Mouse (Mus musculus) olfactory bulb, adult 2 months (tissue): ENCODE results near the gene Il12rb1. TPM values are rescaled to one million over a fixed set of nuclear protein-coding genes. Genes with fewer than 3 reads are reported as not detected.

Source experiments
- H3K27ac ChIP-seq: fragments of 200-500 bp; 2 replicates; pipeline ENCODE4 v1.5.1; 2012; ENCODE audit warnings: low read depth, low read length; ENCODE audit not compliant: insufficient read depth
- H3K4me1 ChIP-seq: fragments of 200-500 bp; 2 replicates; pipeline ENCODE4 v1.6.1; 2012; ENCODE audit warnings: low read length; ENCODE audit not compliant: control insufficient read depth, insufficient read depth
- H3K4me3 ChIP-seq: fragments of 200-500 bp; 2 replicates; pipeline ENCODE4 v1.5.1; 2012; ENCODE audit warnings: mild to moderate bottlenecking, low read depth, low read length, moderate library complexity; ENCODE audit not compliant: insufficient read depth
- CTCF ChIP-seq: fragments of 200-500 bp; IDR thresholded peaks from 2 replicates; pipeline ENCODE4 v1.5.1; 2012; ENCODE audit warnings: low read depth, mild to moderate bottlenecking, low read length, moderate library complexity; ENCODE audit not compliant: insufficient read depth
- POLR2A ChIP-seq: fragments of 200-500 bp; IDR thresholded peaks from 2 replicates; pipeline ENCODE4 v1.6.1; 2012; ENCODE audit warnings: mild to moderate bottlenecking, low read depth, low read length, moderate library complexity; ENCODE audit not compliant: insufficient read depth
- WGBS: fragments of 180-500 bp; shearing (Covaris S2); methylation state at CpG from one replicate; pipeline ENCODE4 v1.1.7; 2018; 5-methylcytosine and 5-hydroxymethylcytosine counted together
- polyA plus RNA-seq: library from polyadenylated mRNA; stranded (reverse); fragments of >200 nt; gene quantifications from 2 replicates; pipeline ENCODE4 v1.2.4, GENCODE M21; 2012; ENCODE audit warnings: low replicate concordance; ENCODE audit not compliant: missing spikeins, insufficient read depth, insufficient read length

The Il12rb1 gene
- polyA plus RNA-seq, 1 experiment = not detected

DNA sequence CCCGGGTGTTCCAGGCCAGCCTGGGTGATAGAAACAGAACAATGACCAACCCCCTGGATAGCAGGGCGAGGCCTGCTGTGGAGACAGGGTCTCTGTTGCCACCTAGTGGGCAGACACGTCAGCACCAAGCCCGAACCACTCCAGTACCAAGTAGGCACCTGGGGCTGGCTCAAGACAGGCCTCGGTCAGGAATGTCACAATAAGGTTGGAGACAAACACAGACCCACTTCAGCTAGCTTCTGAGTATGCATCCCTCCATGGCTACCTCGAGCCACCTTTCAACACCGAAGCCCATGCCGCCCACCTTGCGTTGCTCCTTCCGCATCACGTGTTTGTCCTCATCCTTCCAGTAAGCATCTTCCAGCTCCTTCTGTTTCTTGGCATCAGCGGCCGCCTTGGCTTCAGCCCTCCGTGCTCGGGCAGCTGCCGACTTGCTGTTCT lies 61.4 kb downstream of the Il12rb1 start:
- no peak for TF ChIP-seq POLR2A
- TF ChIP-seq CTCF = peak; percentile 84
- WGBS = 39% methylated on average over 16 of the region's 16 CpGs
- H3K4me1 ChIP-seq = peaks cover 45% of the 10 kb centered on the region
- no peak overlapping the region for H3K27ac ChIP-seq
- no peak overlapping the region for H3K4me3 ChIP-seq

Other genes with a start within 250 kb of the Il12rb1 start
- not detected in 2 replicates for gene Isyna1, start 214.1 kb upstream of the Il12rb1 start, polyA plus RNA-seq
- gene Ssbp4, start 199.6 kb upstream of the Il12rb1 start, polyA plus RNA-seq = not detected in 2 replicates
- not detected in 2 replicates for gene Lrrc25, start 192.3 kb upstream of the Il12rb1 start, polyA plus RNA-seq
- gene Gdf15, start 176.0 kb upstream of the Il12rb1 start, polyA plus RNA-seq = not detected in 2 replicates
- gene Pgpep1, start 148.1 kb upstream of the Il12rb1 start, polyA plus RNA-seq = not detected in 2 replicates
- not detected in 2 replicates for gene Lsm4, start 135.2 kb upstream of the Il12rb1 start, polyA plus RNA-seq
- not detected in 2 replicates for gene Jund, start 109.5 kb upstream of the Il12rb1 start, polyA plus RNA-seq
- gene Iqcn, start 105.0 kb upstream of the Il12rb1 start, polyA plus RNA-seq = not detected in 2 replicates
- gene Gm3336, start 89.9 kb upstream of the Il12rb1 start, polyA plus RNA-seq = not detected in 2 replicates
- gene Pde4c, start 84.7 kb upstream of the Il12rb1 start, polyA plus RNA-seq = not detected in 2 replicates
- 431 and 581 TPM in 2 replicates for gene Rab3a, start 53.8 kb upstream of the Il12rb1 start, polyA plus RNA-seq
- gene Mpv17l2, start 47.5 kb upstream of the Il12rb1 start, polyA plus RNA-seq = not detected in 2 replicates
- gene Pik3r2, start 31.7 kb upstream of the Il12rb1 start, polyA plus RNA-seq = not detected in 2 replicates
- gene Mast3, start 3.4 kb upstream of the Il12rb1 start, polyA plus RNA-seq = 57.2 TPM in 1 of 2 replicates, not detected in the other
- not detected in 2 replicates for gene Arrdc2, start 31.3 kb downstream of the Il12rb1 start, polyA plus RNA-seq
- not detected in 2 replicates for gene Kcnn1, start 54.8 kb downstream of the Il12rb1 start, polyA plus RNA-seq
- gene Ccdc124, start 65.5 kb downstream of the Il12rb1 start, polyA plus RNA-seq = not detected in 2 replicates
- not detected in 2 replicates for gene Slc5a5, start 84.3 kb downstream of the Il12rb1 start, polyA plus RNA-seq
- 776 and 1,161 TPM in 2 replicates for gene Rpl18a, start 89.0 kb downstream of the Il12rb1 start, polyA plus RNA-seq
- not detected in 2 replicates for gene Map1s, start 97.5 kb downstream of the Il12rb1 start, polyA plus RNA-seq